Mouse (Mus musculus) heart, adult 2 months (tissue): ENCODE data around the gene Tyk2.

ENCODE experiments used
- CTCF ChIP-seq: fragments of 200-600 bp; IDR thresholded peaks from 2 replicates; pipeline ENCODE4 v1.8.1; 2022; ENCODE audit warnings: antibody characterized with exemption, mild to moderate bottlenecking, moderate library complexity
- EP300 ChIP-seq: fragments of 200-500 bp; IDR thresholded peaks from 2 replicates; pipeline ENCODE4 v1.6.1; 2011; ENCODE audit warnings: low read depth, low read length, control low read depth; ENCODE audit not compliant: insufficient read depth
- POLR2A ChIP-seq: fragments of 200-500 bp; IDR thresholded peaks from 2 replicates; pipeline ENCODE4 v1.6.1; 2011; ENCODE audit warnings: mild to moderate bottlenecking, low read depth, low read length, control low read depth; ENCODE audit not compliant: insufficient read depth

GRCm38 (mm10) chr9:21132102-21132775 is 1.2 kb upstream of the Tyk2 start:
- no peak for TF ChIP-seq EP300
- TF ChIP-seq CTCF: peak; percentile 43
- no peak for TF ChIP-seq POLR2A
